Mouse (Mus musculus): ENCODE results near the gene Syt3.

The Syt3 gene

DNA sequence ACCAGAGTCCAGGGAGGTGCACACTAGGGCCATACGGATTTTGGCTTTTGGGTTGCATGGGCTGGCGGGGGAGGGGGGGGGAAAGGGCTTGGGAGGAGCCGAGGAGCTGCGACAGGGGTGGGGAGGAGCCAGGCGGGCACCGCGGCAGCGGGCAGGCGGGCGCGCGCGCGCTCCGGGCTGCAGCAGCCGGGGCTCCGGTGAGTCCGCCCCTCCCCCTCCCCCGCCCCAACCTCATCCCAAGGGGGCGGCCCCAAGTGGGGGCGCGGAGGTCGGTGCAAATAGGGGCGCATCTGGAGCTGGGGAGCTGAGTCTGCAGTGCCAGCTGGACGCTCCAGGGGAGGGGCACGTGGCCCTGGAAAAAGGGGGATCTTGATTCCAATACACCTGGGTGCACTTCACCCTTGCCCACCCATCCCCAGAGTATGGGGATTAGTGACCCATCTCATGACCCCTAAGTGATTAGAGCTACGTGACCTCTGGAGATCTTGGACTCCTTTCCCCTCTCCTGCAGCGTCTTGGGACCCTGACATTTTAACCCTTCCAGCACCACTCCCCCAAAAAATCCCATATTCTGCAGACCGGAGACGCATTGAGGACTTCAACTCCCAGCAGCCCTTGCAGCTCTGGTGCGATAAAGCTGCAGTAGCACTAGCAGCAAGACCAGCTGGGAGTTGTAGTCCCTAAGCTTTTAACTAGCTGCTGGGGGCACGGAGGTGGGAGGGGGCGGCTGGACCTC, at the start of gene Syt3:
Syt3 (plus strand) TSS at position 123 of the 736 bp plus-strand sequence.
- DNase-seq (ENCODE audit: low spot score), result peak; percentile 54

GRCm38 (mm10) chr7:44334139-44334538, 49.8 kb upstream of the Syt3 start:
- DNase-seq (ENCODE audit: low spot score), result no peak

GRCm38 (mm10) chr7:44335031-44335878, 48.6 kb upstream of the Syt3 start:
- DNase-seq (ENCODE audit: low spot score), result peak; percentile 33

- no peak for DNase-seq (ENCODE audit: low spot score)
These were observed 47.6 kb upstream of the Syt3 start for GRCm38 (mm10) chr7:44336046-44337021.

GRCm38 (mm10) chr7:44337121-44337849, 46.6 kb upstream of the Syt3 start:
- no peak for DNase-seq (ENCODE audit: low spot score)

- DNase-seq (ENCODE audit: low spot score), result no peak
These were observed 43.7 kb upstream of the Syt3 start for GRCm38 (mm10) chr7:44340226-44340625.

DNA sequence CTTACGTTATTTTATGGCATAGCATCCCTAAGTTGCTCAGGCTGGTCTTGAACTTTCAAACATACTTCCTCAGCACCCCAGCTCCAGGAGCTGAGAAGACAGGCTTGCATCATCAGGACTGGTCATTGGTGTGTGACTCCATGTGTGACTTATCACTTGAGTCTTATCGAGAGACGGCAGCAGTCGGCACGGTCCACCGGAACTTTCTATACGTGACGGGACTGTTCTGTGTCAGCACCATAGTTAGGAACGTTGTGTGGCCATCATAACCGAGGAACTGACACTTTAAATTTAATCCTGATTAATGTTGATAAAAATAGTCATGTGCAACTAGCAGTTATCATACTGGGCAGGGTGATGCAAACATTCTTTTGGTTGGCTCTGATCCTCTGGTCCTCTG, 42.8 kb upstream of the Syt3 start:
- no peak for DNase-seq (ENCODE audit: low spot score)

- DNase-seq (ENCODE audit: low spot score), result no peak
These were observed 42.2 kb upstream of the Syt3 start for GRCm38 (mm10) chr7:44341714-44342113.

DNA sequence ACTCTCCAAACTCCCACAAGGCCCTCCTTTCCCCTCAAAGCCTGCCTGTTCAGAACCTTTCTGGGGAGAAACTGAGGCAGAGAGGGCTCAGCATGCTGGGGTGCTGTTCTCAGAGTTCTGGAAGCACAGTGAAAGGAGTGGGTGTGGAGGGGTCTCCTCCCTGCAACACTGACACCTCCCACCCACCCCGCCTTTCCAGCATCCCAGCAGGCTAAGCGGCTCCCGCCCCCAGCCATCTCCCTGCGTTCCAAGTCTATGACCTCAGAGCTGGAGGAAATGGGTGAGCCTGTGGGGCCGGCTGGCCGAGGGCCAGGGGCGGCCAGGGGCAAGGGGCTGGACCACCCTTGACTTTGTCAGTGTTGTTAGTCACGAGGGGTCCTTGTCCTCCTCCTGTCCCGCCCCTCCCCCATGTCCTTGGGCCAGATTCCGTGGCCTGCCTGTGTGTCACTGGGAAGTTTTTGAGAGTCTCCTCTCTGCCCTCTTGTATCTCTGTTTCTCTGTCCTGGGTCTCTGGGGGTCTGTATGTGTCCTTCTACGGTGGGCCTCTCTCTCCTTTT, 40.4 kb upstream of the Syt3 start:
- DNase-seq (ENCODE audit: low spot score), result no peak

GRCm38 (mm10) chr7:44344622-44345021, 39.3 kb upstream of the Syt3 start:
- DNase-seq (ENCODE audit: low spot score), result no peak

GRCm38 (mm10) chr7:44349043-44349442, 34.9 kb upstream of the Syt3 start:
- no peak for DNase-seq (ENCODE audit: low spot score)

- peak; percentile 72 for DNase-seq (ENCODE audit: low spot score)
These were observed 32.8 kb upstream of the Syt3 start for GRCm38 (mm10) chr7:44350957-44351711.

- no peak for DNase-seq (ENCODE audit: low spot score)
These were observed 31.8 kb upstream of the Syt3 start for GRCm38 (mm10) chr7:44351881-44352749.

DNA sequence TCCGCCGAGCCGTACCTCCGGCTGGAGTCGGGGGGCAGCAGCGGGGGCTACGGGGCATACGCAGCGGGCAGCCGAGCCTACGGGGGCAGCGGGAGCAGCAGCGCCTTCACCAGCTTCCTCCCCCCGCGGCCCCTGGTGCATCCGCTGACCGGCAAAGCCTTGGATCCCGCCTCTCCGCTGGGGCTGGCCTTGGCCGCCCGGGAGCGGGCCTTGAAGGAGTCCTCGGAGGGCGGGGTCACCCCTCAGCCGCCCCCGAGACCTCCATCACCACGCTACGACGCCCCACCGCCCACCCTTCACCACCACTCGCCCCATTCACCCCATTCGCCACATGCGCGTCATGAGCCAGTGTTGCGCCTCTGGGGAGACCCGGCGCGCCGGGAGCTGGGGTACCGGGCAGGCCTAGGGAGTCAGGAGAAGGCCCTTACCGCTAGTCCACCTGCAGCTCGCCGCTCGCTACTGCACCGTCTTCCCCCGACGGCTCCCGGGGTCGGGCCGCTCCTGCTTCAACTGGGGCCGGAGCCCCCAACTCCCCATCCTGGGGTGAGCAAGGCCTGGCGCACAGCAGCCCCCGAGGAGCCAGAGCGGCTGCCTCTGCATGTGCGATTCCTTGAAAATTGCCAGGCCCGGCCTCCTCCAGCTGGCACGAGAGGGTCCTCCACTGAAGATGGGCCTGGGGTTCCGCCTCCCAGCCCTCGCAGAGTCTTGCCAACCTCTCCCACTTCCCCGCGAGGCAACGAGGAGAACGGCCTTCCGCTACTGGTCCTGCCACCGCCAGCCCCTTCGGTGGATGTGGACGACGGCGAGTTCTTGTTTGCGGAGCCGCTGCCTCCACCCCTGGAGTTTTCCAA, 30.9 kb upstream of the Syt3 start:
- no peak for DNase-seq (ENCODE audit: low spot score)

DNA sequence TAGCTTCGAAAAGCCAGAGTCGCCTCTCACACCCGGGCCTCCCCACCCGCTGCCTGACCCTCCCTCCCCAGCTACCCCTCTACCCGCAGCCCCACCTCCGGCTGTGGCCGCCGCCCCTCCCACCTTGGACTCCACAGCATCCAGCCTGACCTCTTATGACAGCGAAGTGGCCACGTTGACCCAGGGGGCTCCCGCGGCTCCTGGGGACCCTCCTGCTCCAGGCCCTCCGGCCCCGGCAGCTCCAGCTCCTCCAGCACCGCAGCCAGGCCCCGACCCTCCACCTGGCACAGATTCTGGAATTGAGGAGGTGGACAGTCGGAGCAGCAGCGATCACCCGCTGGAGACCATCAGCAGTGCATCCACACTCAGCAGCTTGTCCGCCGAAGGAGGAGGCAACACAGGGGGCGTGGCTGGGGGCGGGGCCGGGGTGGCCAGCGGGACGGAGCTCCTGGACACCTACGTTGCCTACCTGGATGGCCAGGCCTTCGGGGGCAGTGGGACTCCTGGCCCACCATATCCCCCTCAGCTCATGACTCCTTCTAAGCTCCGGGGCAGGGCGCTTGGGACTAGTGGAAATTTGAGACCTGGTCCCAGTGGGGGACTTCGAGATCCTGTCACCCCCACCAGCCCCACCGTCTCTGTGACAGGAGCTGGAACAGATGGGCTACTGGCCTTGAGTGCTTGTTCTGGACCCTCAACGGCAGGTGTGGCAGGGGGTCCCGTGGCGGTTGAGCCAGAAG, 30.1 kb upstream of the Syt3 start:
- no peak for DNase-seq (ENCODE audit: low spot score)

- no peak for DNase-seq (ENCODE audit: low spot score)
These were observed 28.5 kb upstream of the Syt3 start for GRCm38 (mm10) chr7:44355411-44355810.

DNA sequence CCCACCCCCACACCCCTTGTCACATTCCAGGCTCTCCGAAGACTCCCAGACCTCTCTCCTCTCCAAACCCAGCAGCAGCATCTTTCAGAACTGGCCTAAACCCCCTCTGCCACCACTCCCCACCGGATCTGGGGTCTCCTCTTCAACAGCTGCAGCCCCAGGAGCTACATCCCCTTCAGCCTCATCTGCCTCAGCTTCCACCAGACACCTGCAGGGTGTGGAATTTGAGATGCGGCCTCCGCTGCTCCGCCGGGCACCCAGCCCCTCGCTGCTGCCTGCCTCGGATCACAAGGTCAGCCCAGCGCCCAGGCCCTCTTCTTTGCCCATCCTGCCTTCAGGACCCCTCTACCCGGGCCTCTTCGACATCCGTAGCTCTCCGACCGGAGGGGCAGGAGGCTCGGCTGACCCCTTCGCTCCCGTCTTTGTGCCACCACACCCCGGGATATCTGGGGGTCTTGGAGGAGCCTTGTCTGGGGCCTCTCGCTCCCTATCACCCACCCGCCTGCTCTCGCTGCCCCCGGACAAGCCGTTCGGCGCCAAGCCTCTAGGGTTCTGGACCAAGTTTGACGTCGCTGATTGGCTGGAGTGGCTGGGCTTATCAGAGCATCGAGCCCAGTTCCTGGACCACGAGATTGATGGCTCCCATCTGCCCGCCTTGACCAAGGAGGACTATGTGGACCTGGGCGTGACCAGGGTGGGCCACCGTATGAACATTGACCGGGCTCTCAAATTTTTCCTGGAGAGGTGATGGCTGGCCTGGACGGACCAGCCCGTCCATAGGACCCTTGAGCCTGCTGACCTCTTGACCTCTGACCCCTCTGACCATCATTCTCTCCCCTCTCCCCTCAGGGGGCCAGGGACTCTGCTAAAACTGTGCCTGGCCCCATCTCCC, 27.1 kb upstream of the Syt3 start:
- no peak for DNase-seq (ENCODE audit: low spot score)
